Comparison of ENCODE assay signal across 8 mouse cellular contexts in genomic region chr2:174077776-174078338, GRCm38 (mm10). TPM values are rescaled to one million over a fixed set of nuclear protein-coding genes. Genes with fewer than 3 reads are reported as not detected.
DNase-seq lines count a peak whose midpoint lies in the region; ATAC-seq and TF ChIP-seq lines count a peak whose summit lies in the region.

No protein-coding gene starts in this region.

- H3K9ac ChIP-seq in kidney, embryonic 15.5 days, result peak overlapping the region; percentile 62
- peak overlapping the region; percentile 79 for H3K9ac ChIP-seq in intestine, embryonic 14.5 days (ENCODE audit: low read length)

- H3K36me3 ChIP-seq in kidney, embryonic 15.5 days, result no peaks in the 10 kb centered on the region
- no peaks in the 10 kb centered on the region for H3K36me3 ChIP-seq in intestine, embryonic 14.5 days (ENCODE audit: control insufficient read depth, insufficient read depth, low read length)
- no peaks in the 10 kb centered on the region for H3K36me3 ChIP-seq in myocyte (ENCODE audit: control insufficient read depth, insufficient read depth)

- TF ChIP-seq CTCF in brain, embryonic 14.5 days (IDR thresholded peaks at IDR 0.05; ENCODE audit: borderline replicate concordance, extremely low read depth, insufficient read depth, insufficient read length), result no peak

- H3ac ChIP-seq in myocyte (ENCODE audit: control insufficient read depth, insufficient read length), result no peak overlapping the region

- H3K27me3 ChIP-seq in kidney, embryonic 15.5 days, result no peaks in the 10 kb centered on the region
- no peaks in the 10 kb centered on the region for H3K27me3 ChIP-seq in intestine, embryonic 14.5 days (replicated peaks; ENCODE audit: control insufficient read depth, insufficient read depth, low read length)
- no peaks in the 10 kb centered on the region for H3K27me3 ChIP-seq in myocyte (ENCODE audit: control insufficient read depth, insufficient read depth, insufficient read length)

- peaks cover 65% of the 10 kb centered on the region for H3K79me2 ChIP-seq in myocyte (ENCODE audit: control insufficient read depth, insufficient read depth)

- H3K4me1 ChIP-seq in kidney, embryonic 15.5 days, result peaks cover 48% of the 10 kb centered on the region
- peaks cover 45% of the 10 kb centered on the region for H3K4me1 ChIP-seq in intestine, embryonic 14.5 days (replicated peaks; ENCODE audit: control insufficient read depth, insufficient read depth, low read length)

- H3K4me3 ChIP-seq in kidney, embryonic 15.5 days (replicated peaks), result peak overlapping the region; percentile 65
- peak overlapping the region; percentile 95 for H3K4me3 ChIP-seq in intestine, embryonic 14.5 days (ENCODE audit: low read depth, low read length)
- peak overlapping the region; percentile 98 for H3K4me3 ChIP-seq in myocyte

- no peaks in the 10 kb centered on the region for H3K9me3 ChIP-seq in kidney, embryonic 15.5 days (replicated peaks)
- H3K9me3 ChIP-seq in intestine, embryonic 14.5 days (ENCODE audit: control insufficient read depth, low read length), result no peaks in the 10 kb centered on the region

- no peak for DNase-seq in kidney, postnatal 25 days
- DNase-seq in brain, embryonic 14.5 days (ENCODE audit: low read depth), result peak; percentile 14
- no peak for DNase-seq in intestine, embryonic 14.5 days (ENCODE audit: low spot score)
- DNase-seq in cerebellum, adult 11 months, result no peak
- no peak for DNase-seq in kidney, adult 11 months
- DNase-seq in cerebellum, adult 11-12 months, result no peak

- peak overlapping the region; percentile 24; the same call in 1 of the 2 replicates for H3K27ac ChIP-seq in kidney, embryonic 15.5 days
- peak overlapping the region; percentile 96 for H3K27ac ChIP-seq in intestine, embryonic 14.5 days (ENCODE audit: low read depth)

- peak overlapping the region; percentile 83 for H3K4me2 ChIP-seq in kidney, embryonic 15.5 days
- H3K4me2 ChIP-seq in intestine, embryonic 14.5 days (ENCODE audit: low read length), result peak overlapping the region; percentile 94
- H3K4me2 ChIP-seq in myocyte (ENCODE audit: low read depth), result peak overlapping the region; percentile 81

- no peak for TF ChIP-seq POLR2A in brain, embryonic 14.5 days (IDR thresholded peaks at IDR 0.05; ENCODE audit: borderline replicate concordance, extremely low read depth, insufficient read depth, insufficient read length, poor library complexity, severe bottlenecking)
- no peak for TF ChIP-seq POLR2A in myocyte (IDR thresholded peaks at IDR 0.05; ENCODE audit: insufficient read length, low read depth)

- 6% methylated on average over 11 of the region's 11 CpGs for whole genome bisulfite sequencing in kidney, embryonic 15.5 days
- WGBS in intestine, embryonic 14.5 days, result 12% methylated on average over 11 of the region's 11 CpGs

- no peak for ATAC-seq in kidney, embryonic 15.5 days (replicated peaks; ENCODE audit: low FRiP score)
- no peak for ATAC-seq in intestine, embryonic 14.5 days (replicated peaks; ENCODE audit: low FRiP score, low TSS enrichment, low read depth)

TF ChIP-seq in myocyte, 11 proteins besides CTCF, POLR2A, EP300 and RAD21:
- TF ChIP-seq E2F4 (IDR thresholded peaks at IDR 0.05; ENCODE audit: insufficient read depth), result no peak
- TF ChIP-seq REST (IDR thresholded peaks at IDR 0.05; ENCODE audit: insufficient read depth, insufficient read length), result no peak
- TF ChIP-seq MAX (IDR thresholded peaks at IDR 0.05; ENCODE audit: low read depth), result no peak
- TF ChIP-seq USF1 (IDR thresholded peaks at IDR 0.05; ENCODE audit: low read depth), result no peak
- TF ChIP-seq MYOD1 (IDR thresholded peaks at IDR 0.05; ENCODE audit: control insufficient read depth in 1 of 3, insufficient read length in 2 of 3, low read depth in 2 of 3), result no peak
- TF ChIP-seq SRF (IDR thresholded peaks at IDR 0.05; ENCODE audit: control insufficient read depth, insufficient read length, low read depth), result no peak
- no peak for TF ChIP-seq CEBPB (IDR thresholded peaks at IDR 0.05; ENCODE audit: insufficient read depth, poor library complexity, severe bottlenecking)

RNA-seq across cellular contexts. Expression of gene Stx16, which starts 1.7 kb away (rescaled TPM):
- 11.2 and 12.8 TPM in 2 replicates for polyA plus RNA-seq in kidney, embryonic 15.5 days (2015; fragmentation: Nextera tagmentation; extraction: Ambion mirVana)
- polyA plus RNA-seq in brain, embryonic 14.5 days (2012; rRNA removed), result 49.6 and 55.6 TPM in 2 replicates
- 9.2 and 10.0 TPM in 2 replicates for polyA plus RNA-seq in intestine, embryonic 14.5 days (2014; fragmentation: Nextera tagmentation; extraction: Ambion mirVana)
- 21.9 TPM for polyA plus RNA-seq in myocyte (2012; fragmentation: generic; extraction: Trizol)

RNA-seq across cellular contexts. Expression of gene Npepl1, which starts 32.3 kb away (rescaled TPM):
- 43.1 and 48.2 TPM in 2 replicates for polyA plus RNA-seq in kidney, embryonic 15.5 days (2015; fragmentation: Nextera tagmentation; extraction: Ambion mirVana)
- 32.7 and 48.9 TPM in 2 replicates for polyA plus RNA-seq in brain, embryonic 14.5 days (2012; rRNA removed)
- 55.6 and 59.9 TPM in 2 replicates for polyA plus RNA-seq in intestine, embryonic 14.5 days (2014; fragmentation: Nextera tagmentation; extraction: Ambion mirVana)
- 56.0 TPM for polyA plus RNA-seq in myocyte (2012; fragmentation: generic; extraction: Trizol)
